Mouse (Mus musculus) MEL (cell line): ENCODE measurements around the gene Dctn5. TPM values are rescaled to one million over a fixed set of nuclear protein-coding genes. Genes with fewer than 3 reads are reported as not detected.

ENCODE experiments used
- DNase-seq: peaks from one replicate; pipeline ENCODE4 v3.0.0; 2011; ENCODE audit warnings: low read depth, low spot score
- H3K27ac ChIP-seq: 2 replicates; pipeline ENCODE4 v1.5.1; 2012; ENCODE audit warnings: low read depth, mild to moderate bottlenecking, control low read depth, low read length, moderate library complexity; ENCODE audit not compliant: control insufficient read depth
- H3K27me3 ChIP-seq, 2 experiments: fragments of 150-350 bp in 1 of 2; sonication (generic) in 1 of 2; 2 replicates each; pipeline ENCODE4 v1.6.1; 2012; ENCODE audit warnings: low read length in 2 of 2, mild to moderate bottlenecking in 2 of 2, improper control_type of control experiment in 1 of 2, moderate library complexity in 1 of 2; ENCODE audit not compliant: insufficient read depth in 2 of 2, control insufficient read depth in 1 of 2
- H3K36me3 ChIP-seq, 2 experiments: 2 replicates each; pipeline ENCODE4 v1.6.1; 2012 to 2014; ENCODE audit warnings: low read length in 2 of 2, improper control_type of control experiment in 1 of 2, inconsistent platforms in 1 of 2, mild to moderate bottlenecking in 1 of 2; ENCODE audit not compliant: insufficient read depth in 2 of 2, control insufficient read depth in 1 of 2
- H3K4me1 ChIP-seq, 2 experiments: fragments of 150-350 bp in 1 of 2; sonication (generic) in 1 of 2; 2 replicates each; pipeline ENCODE4 v1.6.1; 2012; ENCODE audit warnings: low read length in 2 of 2, improper control_type of control experiment in 1 of 2, mild to moderate bottlenecking in 1 of 2; ENCODE audit not compliant: insufficient read depth in 2 of 2, control insufficient read depth in 1 of 2
- H3K4me3 ChIP-seq, 2 experiments: fragments of 150-350 bp in 1 of 2; sonication (generic) in 1 of 2; 2 replicates each; pipeline ENCODE4 v1.5.1; 2012; ENCODE audit warnings: low read depth in 2 of 2, low read length in 2 of 2, mild to moderate bottlenecking in 2 of 2, moderate library complexity in 2 of 2, control low read depth in 1 of 2, improper control_type of control experiment in 1 of 2; ENCODE audit not compliant: control insufficient read depth in 1 of 2, insufficient read depth in 1 of 2
- H3K79me2 ChIP-seq: 2 replicates; pipeline ENCODE4 v1.6.1; 2012; ENCODE audit warnings: mild to moderate bottlenecking, low read length, moderate library complexity; ENCODE audit not compliant: control insufficient read depth, poor library complexity, insufficient read depth
- H3K9ac ChIP-seq: 2 replicates; pipeline ENCODE4 v1.6.1; 2012; ENCODE audit warnings: low read depth, mild to moderate bottlenecking, control low read depth, low read length, moderate library complexity; ENCODE audit not compliant: control insufficient read depth, poor library complexity, severe bottlenecking
- H3K9me3 ChIP-seq: fragments of 150-350 bp; sonication (generic); replicated peaks from 2 replicates; pipeline ENCODE4 v1.6.1; 2012; ENCODE audit warnings: mild to moderate bottlenecking, low read length, improper control_type of control experiment, moderate library complexity; ENCODE audit not compliant: insufficient read depth
- CHD1 ChIP-seq: IDR thresholded peaks from 2 replicates; pipeline ENCODE4 v1.6.1; 2012; ENCODE audit warnings: low read depth, mild to moderate bottlenecking, inconsistent platforms, low read length, improper control_type of control experiment
- CTCF ChIP-seq, 3 experiments: IDR thresholded peaks in 2 of 3; conservative IDR thresholded peaks in 1 of 3; 2 replicates each; pipeline ENCODE4 v1.5.1; 2011 to 2012; ENCODE audit warnings: low read length in 3 of 3, low read depth in 2 of 3, mild to moderate bottlenecking in 2 of 3, improper control_type of control experiment in 1 of 3, inconsistent platforms in 1 of 3, mixed read lengths in 1 of 3, moderate library complexity in 1 of 3; ENCODE audit not compliant: control insufficient read depth in 1 of 3, insufficient read depth in 1 of 3, poor library complexity in 1 of 3, severe bottlenecking in 1 of 3
- ETS1 ChIP-seq: IDR thresholded peaks from 2 replicates; pipeline ENCODE4 v1.6.1; 2012; ENCODE audit warnings: low read depth, mild to moderate bottlenecking, inconsistent platforms, low read length, improper control_type of control experiment, moderate library complexity
- KAT2A ChIP-seq: conservative IDR thresholded peaks from 2 replicates; pipeline ENCODE4 v1.6.1; 2012; ENCODE audit warnings: low read depth, low read length, improper control_type of control experiment, inconsistent platforms
- MAFK ChIP-seq: IDR thresholded peaks from 2 replicates; pipeline ENCODE4 v1.6.1; 2011; ENCODE audit warnings: low read depth, mild to moderate bottlenecking, low read length, improper control_type of control experiment, borderline replicate concordance
- MAX ChIP-seq: IDR thresholded peaks from 2 replicates; pipeline ENCODE4 v1.6.1; 2011; ENCODE audit warnings: low read length, improper control_type of control experiment
- MAZ ChIP-seq: IDR thresholded peaks from 2 replicates; pipeline ENCODE4 v1.6.1; 2012; ENCODE audit warnings: low read depth, mild to moderate bottlenecking, inconsistent platforms, low read length, improper control_type of control experiment
- MXI1 ChIP-seq: IDR thresholded peaks from 2 replicates; pipeline ENCODE4 v1.6.1; 2011; ENCODE audit warnings: mild to moderate bottlenecking, low read depth, low read length, improper control_type of control experiment
- MYC ChIP-seq: IDR thresholded peaks from 2 replicates; pipeline ENCODE4 v1.6.1; 2011; ENCODE audit warnings: low read depth, mild to moderate bottlenecking, low read length, improper control_type of control experiment, moderate library complexity
- NRF1 ChIP-seq: IDR thresholded peaks from 2 replicates; pipeline ENCODE4 v1.6.1; 2014; ENCODE audit warnings: low read depth, mild to moderate bottlenecking, inconsistent platforms, low read length, improper control_type of control experiment, moderate library complexity; ENCODE audit not compliant: poor library complexity, insufficient read depth, severe bottlenecking
- POLR2A ChIP-seq, 2 experiments: IDR thresholded peaks; 2 replicates each; pipeline ENCODE4 v1.6.1; 2011 to 2012; ENCODE audit warnings: low read length in 2 of 2, mild to moderate bottlenecking in 2 of 2, control low read depth in 1 of 2, improper control_type of control experiment in 1 of 2, low read depth in 1 of 2, moderate library complexity in 1 of 2; ENCODE audit not compliant: control insufficient read depth in 1 of 2, insufficient read depth in 1 of 2, poor library complexity in 1 of 2
- RCOR1 ChIP-seq: IDR thresholded peaks from 2 replicates; pipeline ENCODE4 v1.6.1; 2012; ENCODE audit warnings: low read depth, mild to moderate bottlenecking, inconsistent platforms, low read length, improper control_type of control experiment
- UBTF ChIP-seq: IDR thresholded peaks from 2 replicates; pipeline ENCODE4 v1.6.1; 2012; ENCODE audit warnings: low read depth, mild to moderate bottlenecking, inconsistent platforms, low read length, improper control_type of control experiment, moderate library complexity, borderline replicate concordance; ENCODE audit not compliant: insufficient read depth
- USF1 ChIP-seq: IDR thresholded peaks from 2 replicates; pipeline ENCODE4 v1.6.1; 2014; ENCODE audit warnings: low read depth, mild to moderate bottlenecking, inconsistent platforms, low read length, improper control_type of control experiment, moderate library complexity
- ZMIZ1 ChIP-seq: IDR thresholded peaks from 2 replicates; pipeline ENCODE4 v1.6.1; 2012; ENCODE audit warnings: low read depth, mild to moderate bottlenecking, inconsistent platforms, low read length, improper control_type of control experiment, moderate library complexity
- ZNF384 ChIP-seq: IDR thresholded peaks from 2 replicates; pipeline ENCODE4 v1.6.1; 2012; ENCODE audit warnings: low read depth, mild to moderate bottlenecking, inconsistent platforms, low read length, improper control_type of control experiment
- polyA plus RNA-seq, 2 experiments: library from polyadenylated mRNA; stranded (reverse) in 1 of 2; unstranded in 1 of 2; fragments of >175 nt in 1 of 2; fragments of >200 nt in 1 of 2; gene quantifications; 2 replicates each; pipeline versions ENCODE4 v1.2.1 to v1.2.4; 2012; ENCODE audit warnings: low replicate concordance in 2 of 2, low read depth in 1 of 2; ENCODE audit not compliant: insufficient read length in 2 of 2, insufficient read depth in 1 of 2, missing spikeins in 1 of 2
- total RNA-seq: library from RNA; depleted of rRNA; stranded (reverse); fragments of 300-350 nt; gene quantifications from 2 replicates; pipeline ENCODE4 v1.2.3, GENCODE M21; 2012

The Dctn5 gene
- total and polyA plus RNA-seq, 3 experiments = 54.2 to 203 (median 71.3) TPM

DNA sequence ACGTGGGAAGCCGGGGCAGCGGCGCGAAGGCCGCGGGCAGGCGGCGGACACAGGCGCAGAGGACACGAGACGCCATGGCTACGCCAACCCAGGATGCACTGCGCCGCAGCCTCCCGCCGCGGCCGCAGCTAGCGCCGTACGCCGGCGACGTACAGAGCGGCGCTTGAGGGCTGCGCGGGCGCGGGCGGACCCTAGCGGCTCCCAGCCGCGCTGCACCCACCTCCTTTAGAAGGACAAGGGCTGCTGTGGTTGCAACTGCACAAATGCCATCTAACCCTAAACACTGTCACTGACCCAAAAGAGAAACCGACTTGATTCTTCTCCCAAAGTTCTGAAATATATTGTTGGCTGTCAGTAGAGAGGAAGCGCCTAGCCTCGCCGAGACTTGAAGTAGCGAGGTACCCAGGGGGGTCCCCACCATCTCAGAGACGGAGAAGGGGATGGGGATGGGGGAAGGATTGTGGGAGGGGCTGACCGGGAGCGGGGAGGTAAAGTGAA, 31.0 kb upstream of the Dctn5 start, which contains the start of gene Ndufab1 (continued):
- peak; percentile 64 for TF ChIP-seq NRF1
- TF ChIP-seq MYC = no peak

DNA sequence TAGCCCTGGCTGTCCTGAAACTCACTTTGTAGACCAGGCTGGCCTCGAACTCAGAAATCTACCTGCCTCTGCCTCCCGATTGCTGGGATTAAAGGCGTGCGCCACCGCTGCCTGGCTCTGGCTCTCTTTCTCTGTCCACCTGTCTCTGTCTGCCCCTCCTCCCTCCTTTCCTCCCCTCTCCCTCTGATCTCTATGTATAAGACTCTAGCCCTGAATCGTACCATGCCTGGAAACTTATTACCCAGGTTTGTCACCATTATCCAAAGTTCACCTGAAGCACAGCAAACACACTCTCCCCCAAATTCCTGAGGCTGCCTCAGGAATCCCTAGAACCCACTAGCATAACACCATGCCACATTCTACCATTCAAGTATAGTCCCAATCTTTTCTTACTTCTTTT, 24.6 kb upstream of the Dctn5 start:
- H3K27ac ChIP-seq = no peak overlapping the region
- no peaks in the 10 kb centered on the region for H3K9me3 ChIP-seq
- H3K79me2 ChIP-seq = no peaks in the 10 kb centered on the region
- no peak for TF ChIP-seq KAT2A
- TF ChIP-seq UBTF = no peak
- TF ChIP-seq CHD1 = no peak
- TF ChIP-seq MYC = no peak
- TF ChIP-seq MAZ = no peak
- no peak for TF ChIP-seq ZNF384
- no peak overlapping the region for H3K9ac ChIP-seq
- H3K4me3 ChIP-seq = no peak overlapping the region
- no peaks in the 10 kb centered on the region for H3K27me3 ChIP-seq
- peaks cover 0 to 13% of the 10 kb centered on the region in 2 experiments; a peak in 3 of 4 replicates for H3K36me3 ChIP-seq
- no peak for DNase-seq
- peaks cover under 1 to 4% of the 10 kb centered on the region in 2 experiments; a peak in 2 of 4 replicates for H3K4me1 ChIP-seq

DNA sequence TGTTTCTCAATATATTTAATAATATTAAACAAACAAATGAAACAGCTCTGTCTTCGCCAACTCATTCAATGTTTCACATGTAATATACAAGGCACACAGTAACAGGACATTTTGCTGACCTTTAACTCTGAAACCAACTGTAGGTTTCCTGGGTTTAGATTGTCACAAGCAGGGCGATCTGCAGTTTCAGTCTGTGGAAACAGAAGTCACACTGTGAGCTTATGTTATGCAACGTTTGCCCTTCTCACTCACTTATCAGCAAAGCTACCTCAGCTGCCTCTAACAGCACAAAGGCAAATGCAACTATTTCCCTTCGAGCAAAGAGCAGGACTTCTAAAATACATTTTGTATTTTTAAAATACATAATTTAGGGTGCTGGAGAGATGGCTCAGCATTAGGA, 9.3 kb upstream of the Dctn5 start:
- Histone ChIP-seq H3K27me3 (no peaks in the 10 kb centered on the region), H3K4me3 (no peak overlapping the region), H3K36me3 (peaks cover 0 to 32% of the 10 kb centered on the region in 2 experiments; a peak in 2 of 4 replicates), H3K9ac (no peak overlapping the region), H3K79me2 (no peaks in the 10 kb centered on the region), H3K27ac (no peak overlapping the region), H3K9me3 (no peaks in the 10 kb centered on the region), H3K4me1 (no peaks in the 10 kb centered on the region)
- TF ChIP-seq UBTF (no peak), RCOR1 (no peak), ZMIZ1 (no peak), MAFK (no peak), POLR2A (IDR thresholded peaks at IDR 0.05; ENCODE audit: control insufficient read depth in 1 of 2, insufficient read depth in 1 of 2, low read depth in 1 of 2, low read length in 2 of 2, poor library complexity in 1 of 2) (no peak), CTCF (IDR thresholded peaks at IDR 0.05 in 2 of 3, conservative IDR thresholded peaks at IDR 0.05 in 1 of 3; ENCODE audit: control insufficient read depth in 1 of 3, insufficient read depth in 1 of 3, low read depth in 2 of 3, low read length in 3 of 3, poor library complexity in 1 of 3, severe bottlenecking in 1 of 3) (no peak), MXI1 (no peak), USF1 (no peak), ETS1 (no peak), MAX (no peak)
- DNase-seq = no peak
